Mouse (Mus musculus) c-Kit-positive CD71-positive TER-119-negative erythroid progenitor cells, embryonic 14.5 days (primary cell): ENCODE results near the gene Eid3.
A peak's percentile ranks its signal among the peaks of the same experiment; 100 is the strongest.

ENCODE experiments used
- DNase-seq: peaks from one replicate; pipeline ENCODE4 v3.0.0-alpha.2; 2013; ENCODE audit warnings: low read depth

Gene Eid3

GRCm38 (mm10) chr10:82863106-82863680 is 3.2 kb upstream of the Eid3 start:
- no peak for DNase-seq

GRCm38 (mm10) chr10:82863827-82864226 is 2.6 kb upstream of the Eid3 start:
- no peak for DNase-seq

GRCm38 (mm10) chr10:82866832-82867231 is 406 bp downstream of the Eid3 start:
- DNase-seq = no peak

GRCm38 (mm10) chr10:82868418-82869086 is 2.1 kb downstream of the Eid3 start:
- DNase-seq = no peak

GRCm38 (mm10) chr10:82875446-82875845 is 9.0 kb downstream of the Eid3 start:
- DNase-seq = no peak

GRCm38 (mm10) chr10:82876076-82876796 is 9.8 kb downstream of the Eid3 start:
- no peak for DNase-seq

- DNase-seq = no peak
Observed at GRCm38 (mm10) chr10:82887354-82887753, 20.9 kb downstream of the Eid3 start.

- DNase-seq = no peak
Observed at GRCm38 (mm10) chr10:82888576-82888975, 22.1 kb downstream of the Eid3 start.

- no peak for DNase-seq
Observed at GRCm38 (mm10) chr10:82889447-82889973, 23.1 kb downstream of the Eid3 start.

GRCm38 (mm10) chr10:82890936-82891335 is 24.5 kb downstream of the Eid3 start:
- DNase-seq = no peak

GRCm38 (mm10) chr10:82891427-82891826 is 25.0 kb downstream of the Eid3 start:
- DNase-seq = no peak

GRCm38 (mm10) chr10:82892442-82893055 is 26.1 kb downstream of the Eid3 start:
- DNase-seq = no peak

- DNase-seq = no peak
Observed at GRCm38 (mm10) chr10:82893872-82894650, 27.6 kb downstream of the Eid3 start.

- DNase-seq = no peak
Observed at GRCm38 (mm10) chr10:82897936-82898335, 31.5 kb downstream of the Eid3 start.

GRCm38 (mm10) chr10:82898893-82899292 is 32.5 kb downstream of the Eid3 start:
- no peak for DNase-seq

- DNase-seq = no peak
Observed at GRCm38 (mm10) chr10:82899810-82900421, 33.5 kb downstream of the Eid3 start.

GRCm38 (mm10) chr10:82900546-82900945 is 34.1 kb downstream of the Eid3 start:
- no peak for DNase-seq

GRCm38 (mm10) chr10:82901436-82901835 is 35.0 kb downstream of the Eid3 start:
- DNase-seq = peak; percentile 63

GRCm38 (mm10) chr10:82908526-82908925 is 42.1 kb downstream of the Eid3 start:
- DNase-seq = no peak

- peak; percentile 60 for DNase-seq
Observed at GRCm38 (mm10) chr10:82909382-82909781, 43.0 kb downstream of the Eid3 start.

GRCm38 (mm10) chr10:82910198-82910597 is 43.8 kb downstream of the Eid3 start:
- DNase-seq = no peak
